Mouse (Mus musculus): ENCODE data around the gene Rrh. TPM values are rescaled to one million over a fixed set of nuclear protein-coding genes. Genes with fewer than 3 reads are reported as not detected.

Rrh gene
- 0.09 and 0.14 TPM in 2 replicates for polyA plus RNA-seq (2012; rRNA removed)

GRCm38 (mm10) chr3:129822206-129822775, at the start of gene Rrh:
Rrh (minus strand) TSS chr3:129822587.

GRCm38 (mm10) chr3:129835388-129835934, 13.1 kb upstream of the Rrh start, which contains the start of gene Cfi:
Cfi (plus strand) TSS chr3:129835884.

GRCm38 (mm10) chr3:129831035-129831568, 8.7 kb upstream of the Rrh start, which contains the start of gene Gar1:
Gar1 (minus strand) TSS chr3:129831396.

GRCm38 (mm10) chr3:129803765-129804164, 18.6 kb downstream of the Rrh start, which contains the start of gene Lrit3:
Lrit3 (minus strand) TSS chr3:129804030.

GRCm38 (mm10) chr3:129754650-129755604, 67.5 kb downstream of the Rrh start, which contains the start of gene Egf:
Egf (minus strand) TSS chr3:129755316.

Other genes with a start within 250 kb of the Rrh start
- 0.62 and 0.98 TPM in 2 replicates for gene Egf, start 67.3 kb downstream of the Rrh start, polyA plus RNA-seq (2012; rRNA removed)
- gene Lrit3, start 18.6 kb downstream of the Rrh start, polyA plus RNA-seq (2012; rRNA removed), result not detected in 2 replicates
- gene Gar1, start 8.8 kb upstream of the Rrh start, polyA plus RNA-seq (2012; rRNA removed), result 97.8 and 112 TPM in 2 replicates
- 98.9 and 99.9 TPM in 2 replicates for gene Cfi, start 13.3 kb upstream of the Rrh start, polyA plus RNA-seq (2012; rRNA removed)
- gene Pla2g12a, start 56.0 kb upstream of the Rrh start, polyA plus RNA-seq (2012; rRNA removed), result 44.2 and 47.2 TPM in 2 replicates
- gene Casp6, start 78.8 kb upstream of the Rrh start, polyA plus RNA-seq (2012; rRNA removed), result 19.8 and 23.5 TPM in 2 replicates
- gene Mcub, start 147.6 kb upstream of the Rrh start, polyA plus RNA-seq (2012; rRNA removed), result 6.4 TPM in 2 replicates
- 15.2 and 16.9 TPM in 2 replicates for gene Sec24b, start 239.0 kb upstream of the Rrh start, polyA plus RNA-seq (2012; rRNA removed)